Mouse (Mus musculus) A20 (cell line): ENCODE measurements around the gene Etnk2.

Experiments
- DNase-seq: peaks from one replicate; pipeline ENCODE4 v3.0.0-alpha.2; 2011; ENCODE audit warnings: low read depth, low spot score

The Etnk2 gene

GRCm38 (mm10) chr1:133382552-133383155, 19.3 kb downstream of the Etnk2 start:
- DNase-seq = no peak

- no peak for DNase-seq
Measured at GRCm38 (mm10) chr1:133383157-133383783, 19.9 kb downstream of the Etnk2 start.

GRCm38 (mm10) chr1:133385506-133385905, 22.1 kb downstream of the Etnk2 start:
- DNase-seq = peak; percentile 77

- DNase-seq = no peak
Measured at GRCm38 (mm10) chr1:133386209-133386608, 22.8 kb downstream of the Etnk2 start.

GRCm38 (mm10) chr1:133387539-133388268, 24.3 kb downstream of the Etnk2 start:
- DNase-seq = no peak

GRCm38 (mm10) chr1:133394702-133395101, 31.3 kb downstream of the Etnk2 start:
- no peak for DNase-seq

GRCm38 (mm10) chr1:133396693-133397092, 33.3 kb downstream of the Etnk2 start:
- DNase-seq = no peak

- DNase-seq = no peak
Measured at GRCm38 (mm10) chr1:133397094-133397482, 33.7 kb downstream of the Etnk2 start.

GRCm38 (mm10) chr1:133397483-133398237, 34.3 kb downstream of the Etnk2 start:
- no peak for DNase-seq

GRCm38 (mm10) chr1:133400014-133400725, 36.8 kb downstream of the Etnk2 start:
- no peak for DNase-seq

GRCm38 (mm10) chr1:133404005-133404404, 40.6 kb downstream of the Etnk2 start:
- DNase-seq = no peak

- no peak for DNase-seq
Measured at GRCm38 (mm10) chr1:133406614-133407013, 43.2 kb downstream of the Etnk2 start.

- DNase-seq = no peak
Measured at GRCm38 (mm10) chr1:133407436-133407835, 44.1 kb downstream of the Etnk2 start.

- no peak for DNase-seq
Measured at GRCm38 (mm10) chr1:133408321-133408720, 44.9 kb downstream of the Etnk2 start.

- no peak for DNase-seq
Measured at GRCm38 (mm10) chr1:133408880-133409516, 45.6 kb downstream of the Etnk2 start.

GRCm38 (mm10) chr1:133409786-133410185, 46.4 kb downstream of the Etnk2 start:
- DNase-seq = no peak

- DNase-seq = no peak
Measured at GRCm38 (mm10) chr1:133411506-133412147, 48.3 kb downstream of the Etnk2 start.

- DNase-seq = no peak
Measured at GRCm38 (mm10) chr1:133412941-133413340, 49.6 kb downstream of the Etnk2 start.

- DNase-seq = no peak
Measured at GRCm38 (mm10) chr1:133415086-133415485, 51.7 kb downstream of the Etnk2 start.

GRCm38 (mm10) chr1:133415505-133415904, 52.1 kb downstream of the Etnk2 start:
- DNase-seq = no peak
